Mouse (Mus musculus) spleen, postnatal 4 days (tissue): ENCODE results near the gene Sgms2.

Experiments
- DNase-seq, 2 experiments: peaks; one replicate each; pipeline ENCODE4 v3.0.0; 2022; ENCODE audit warnings: low spot score in 2 of 2

Gene Sgms2

DNA sequence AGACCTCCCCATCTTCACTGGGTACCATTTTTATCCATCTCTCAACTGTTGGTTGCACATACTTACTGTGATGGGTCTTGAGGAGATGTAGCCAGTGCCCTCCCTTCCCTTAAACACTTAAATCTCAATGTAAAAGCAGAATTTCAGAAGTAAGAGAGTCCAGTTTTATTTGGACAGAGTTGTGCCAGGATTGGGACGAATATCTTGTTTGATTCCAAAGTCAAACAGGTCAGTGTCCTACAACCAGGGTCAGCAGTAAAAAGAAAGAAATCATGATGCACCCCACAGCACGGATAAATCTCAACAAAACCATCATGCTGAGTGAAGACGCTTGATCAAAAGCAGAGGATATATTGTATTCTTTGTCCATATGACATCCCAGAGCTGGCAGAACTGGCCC lies 183.4 kb downstream of the Sgms2 start:
- no peak for DNase-seq

- no peak for DNase-seq
These were observed 185.0 kb downstream of the Sgms2 start for GRCm38 (mm10) chr3:131306255-131306654.

GRCm38 (mm10) chr3:131303320-131303714 lies 187.9 kb downstream of the Sgms2 start:
- no peak for DNase-seq

- peak; percentile 75 to 87 for DNase-seq
These were observed 188.5 kb downstream of the Sgms2 start, which contains the start of gene Cyp2u1 for GRCm38 (mm10) chr3:131302452-131303319. Gene Cyp2u1, minus strand, starts transcription at chr3:131303227.

DNA sequence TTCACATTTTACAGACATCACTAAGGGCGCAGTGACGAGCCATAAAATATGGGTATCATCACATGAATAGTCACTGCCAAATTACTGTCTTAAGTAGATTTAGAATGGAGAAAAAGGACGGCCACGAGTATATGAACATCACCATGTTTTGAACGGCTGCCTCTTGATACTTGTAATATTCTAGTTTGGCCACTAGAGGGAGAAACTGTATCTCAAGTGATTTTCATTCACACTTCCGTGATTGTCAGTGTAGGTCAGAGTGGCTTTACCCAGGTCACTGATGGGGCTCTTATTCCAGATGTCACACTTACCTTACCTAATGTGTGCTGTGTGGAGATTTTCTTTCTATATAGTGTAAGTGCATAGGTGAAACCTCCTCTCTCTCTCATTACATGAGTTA lies 191.3 kb downstream of the Sgms2 start:
- no peak for DNase-seq

- no peak for DNase-seq
These were observed 192.1 kb downstream of the Sgms2 start for GRCm38 (mm10) chr3:131299078-131299477.

DNA sequence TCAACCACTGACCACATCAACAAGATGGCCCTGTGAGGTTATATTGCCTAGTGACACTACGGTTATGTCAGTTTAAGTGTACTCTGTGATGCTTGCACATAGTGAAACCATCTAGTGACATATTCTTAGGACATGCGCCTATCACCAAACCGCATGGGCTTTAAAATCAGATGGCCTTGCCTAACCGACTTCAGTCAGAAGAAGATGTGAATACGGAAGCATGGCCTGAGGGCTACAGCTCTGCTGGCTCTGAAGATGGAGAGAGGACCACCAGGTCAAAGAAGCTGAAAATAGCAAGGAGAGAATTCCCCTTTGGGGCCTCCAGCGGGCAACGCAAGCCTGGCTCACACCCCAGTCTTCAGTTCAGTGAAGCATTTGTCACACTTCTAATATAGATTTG lies 194.3 kb downstream of the Sgms2 start:
- no peak for DNase-seq

DNA sequence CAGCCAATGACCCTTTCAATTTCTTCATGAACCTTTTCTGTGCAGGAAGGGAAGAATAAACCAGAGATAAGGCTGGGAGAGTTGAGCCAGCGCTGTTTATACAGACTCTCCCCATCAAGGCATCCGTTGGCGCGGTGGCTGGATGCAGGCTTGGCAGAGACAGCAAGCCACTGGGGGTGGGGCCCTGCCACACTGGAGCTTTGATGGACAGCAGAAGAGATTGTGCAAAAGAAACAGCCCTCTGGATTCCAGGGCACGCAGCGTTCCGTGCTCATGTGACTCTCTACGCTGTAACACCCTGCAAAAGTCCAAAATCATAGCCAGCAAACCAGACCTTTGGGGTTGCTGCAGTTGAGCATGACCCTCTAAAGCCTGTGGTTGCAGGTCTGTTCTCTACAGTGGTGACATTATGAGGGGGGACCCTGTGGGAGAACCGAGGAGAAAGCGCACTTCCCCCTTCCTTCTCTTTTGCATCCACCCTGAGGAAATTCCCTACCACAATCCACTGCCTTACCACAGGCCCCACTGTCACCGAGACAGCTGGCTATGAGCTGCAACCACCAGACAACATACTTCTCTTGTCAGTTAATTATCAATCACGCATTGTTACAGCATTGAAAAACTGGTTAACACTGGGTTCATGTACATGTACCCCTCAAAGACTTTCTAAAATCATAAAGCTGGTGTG lies 195.6 kb downstream of the Sgms2 start:
- no peak for DNase-seq

- DNase-seq: no peak
These were observed 196.7 kb downstream of the Sgms2 start for GRCm38 (mm10) chr3:131294503-131294902.

- DNase-seq: no peak
These were observed 198.3 kb downstream of the Sgms2 start for GRCm38 (mm10) chr3:131292959-131293358.

DNA sequence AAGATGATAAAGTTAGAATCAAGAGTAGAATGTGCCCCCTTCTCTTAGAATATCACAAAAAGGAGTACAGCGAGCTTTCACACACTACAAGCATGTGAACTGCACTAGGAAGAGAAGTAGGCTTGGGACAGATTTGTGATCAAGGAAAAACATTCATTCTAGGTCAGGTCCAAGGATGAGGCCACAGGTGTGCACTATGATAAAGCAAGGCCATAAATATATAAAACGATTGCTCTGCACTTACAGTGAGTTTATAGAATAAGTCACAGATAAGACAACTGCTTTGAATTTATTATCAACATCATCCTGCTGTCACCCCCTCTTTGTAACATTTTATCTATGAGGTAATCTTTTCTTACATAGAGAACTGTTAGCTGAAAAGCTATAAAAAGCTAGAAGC lies 198.9 kb downstream of the Sgms2 start:
- no peak for DNase-seq

GRCm38 (mm10) chr3:131291890-131292289 lies 199.3 kb downstream of the Sgms2 start:
- DNase-seq: no peak

GRCm38 (mm10) chr3:131274151-131274550 lies 217.1 kb downstream of the Sgms2 start:
- DNase-seq: no peak

DNA sequence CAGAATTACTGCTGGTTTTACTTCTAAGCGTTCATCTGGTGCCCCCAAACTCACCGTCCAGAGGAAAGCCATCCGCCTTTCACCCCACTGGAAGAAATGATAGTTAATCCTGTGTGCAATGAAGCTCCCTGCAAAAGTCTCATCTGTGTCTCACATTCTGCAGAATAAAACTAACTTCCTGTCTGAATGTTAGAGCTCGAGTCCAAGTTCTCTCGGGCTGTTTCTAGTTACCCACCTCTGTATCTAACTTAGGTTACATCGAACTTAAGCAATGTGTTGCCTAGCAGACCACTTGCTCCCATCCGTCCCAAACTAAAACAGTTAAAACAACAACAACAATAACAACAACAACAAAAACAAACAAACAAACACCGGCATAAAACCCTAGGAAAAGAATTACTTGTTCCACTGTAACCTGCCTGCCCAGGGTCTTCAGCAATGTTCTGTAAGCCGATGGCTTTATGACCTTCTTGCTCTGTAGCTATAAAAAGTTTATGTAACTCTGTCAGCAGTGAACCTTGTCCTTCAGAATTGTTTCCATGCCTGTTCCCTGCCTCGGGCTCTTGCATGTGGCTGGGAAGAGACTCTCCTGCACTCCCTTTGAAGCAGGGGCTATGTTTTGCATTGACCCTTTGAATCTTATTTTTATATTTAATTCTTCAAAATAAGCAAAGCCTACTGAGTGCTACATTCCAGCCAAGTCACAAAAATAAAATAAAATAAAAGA lies 218.7 kb downstream of the Sgms2 start:
- no peak for DNase-seq

DNA sequence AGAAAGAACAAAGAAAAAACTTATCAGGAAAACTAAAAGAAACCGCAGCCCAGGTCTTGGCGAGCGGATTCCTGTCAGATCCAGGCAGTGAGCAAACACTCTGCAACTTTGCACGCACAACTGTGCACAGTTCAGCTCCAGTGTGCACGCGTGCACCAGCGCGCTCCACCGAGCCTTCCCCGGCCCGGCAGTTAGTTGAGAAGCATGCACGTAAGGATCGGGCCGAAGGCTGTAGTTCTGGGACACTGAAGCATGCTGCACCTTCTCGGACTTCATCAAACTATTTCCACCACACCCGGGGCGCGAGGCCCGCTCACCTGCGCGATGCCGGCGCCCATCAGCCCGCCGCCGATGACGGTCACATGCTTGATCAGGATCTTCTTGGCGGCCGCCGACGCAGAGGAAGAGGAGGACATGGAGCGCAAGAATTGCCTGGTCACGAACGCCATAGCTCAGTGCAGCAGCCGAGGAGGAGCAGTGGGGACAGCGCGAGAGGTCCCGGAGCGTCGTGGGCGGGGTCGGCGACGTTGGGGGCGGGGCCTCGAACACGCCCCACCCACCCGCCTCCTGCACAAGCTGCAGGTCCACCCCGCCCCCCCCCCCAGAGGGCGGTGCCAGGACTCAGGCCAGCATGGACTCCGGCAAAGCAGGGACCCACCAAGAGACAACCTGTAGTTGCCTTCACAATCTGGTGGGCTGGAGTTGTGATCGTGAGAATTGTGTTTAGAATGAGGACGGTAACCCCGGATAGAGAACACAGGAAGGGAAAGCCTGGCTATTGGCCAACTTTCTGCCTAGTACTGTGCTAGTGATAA lies 219.4 kb downstream of the Sgms2 start, which contains the start of gene Hadh:
Hadh (minus strand) TSS at position 543 of the 815 bp plus-strand sequence.
- peak; percentile 84 to 91 for DNase-seq

DNA sequence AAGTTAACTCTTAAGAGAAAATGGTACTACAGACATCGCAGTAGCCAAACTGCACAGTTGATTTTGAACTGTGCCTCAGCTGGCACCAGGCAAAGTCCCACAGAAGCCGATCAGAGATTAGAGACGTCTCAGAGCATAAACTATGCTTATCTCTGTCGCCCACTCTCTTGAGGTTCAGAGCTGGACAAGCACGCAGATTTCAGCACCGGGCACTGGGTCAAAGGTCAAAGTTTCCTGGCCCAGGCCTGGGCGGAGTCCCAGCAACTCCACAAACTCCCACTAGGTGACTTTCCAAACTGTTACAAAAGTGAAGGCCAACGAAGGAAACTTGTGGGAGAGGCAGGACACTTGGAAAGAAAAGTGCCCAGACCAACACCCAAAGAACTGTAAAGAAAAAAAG lies 220.1 kb downstream of the Sgms2 start:
- DNase-seq: peak in 1 of 2 experiments; percentile 40

- DNase-seq: no peak
These were observed 220.8 kb downstream of the Sgms2 start for GRCm38 (mm10) chr3:131270381-131270780.
